Mouse (Mus musculus) testis, postnatal 14 days (tissue): ENCODE results near the gene Ppid.

Experiments used
- DNase-seq: peaks from one replicate; pipeline ENCODE4 v3.0.0; 2021; ENCODE audit warnings: low spot score

Ppid gene

DNA sequence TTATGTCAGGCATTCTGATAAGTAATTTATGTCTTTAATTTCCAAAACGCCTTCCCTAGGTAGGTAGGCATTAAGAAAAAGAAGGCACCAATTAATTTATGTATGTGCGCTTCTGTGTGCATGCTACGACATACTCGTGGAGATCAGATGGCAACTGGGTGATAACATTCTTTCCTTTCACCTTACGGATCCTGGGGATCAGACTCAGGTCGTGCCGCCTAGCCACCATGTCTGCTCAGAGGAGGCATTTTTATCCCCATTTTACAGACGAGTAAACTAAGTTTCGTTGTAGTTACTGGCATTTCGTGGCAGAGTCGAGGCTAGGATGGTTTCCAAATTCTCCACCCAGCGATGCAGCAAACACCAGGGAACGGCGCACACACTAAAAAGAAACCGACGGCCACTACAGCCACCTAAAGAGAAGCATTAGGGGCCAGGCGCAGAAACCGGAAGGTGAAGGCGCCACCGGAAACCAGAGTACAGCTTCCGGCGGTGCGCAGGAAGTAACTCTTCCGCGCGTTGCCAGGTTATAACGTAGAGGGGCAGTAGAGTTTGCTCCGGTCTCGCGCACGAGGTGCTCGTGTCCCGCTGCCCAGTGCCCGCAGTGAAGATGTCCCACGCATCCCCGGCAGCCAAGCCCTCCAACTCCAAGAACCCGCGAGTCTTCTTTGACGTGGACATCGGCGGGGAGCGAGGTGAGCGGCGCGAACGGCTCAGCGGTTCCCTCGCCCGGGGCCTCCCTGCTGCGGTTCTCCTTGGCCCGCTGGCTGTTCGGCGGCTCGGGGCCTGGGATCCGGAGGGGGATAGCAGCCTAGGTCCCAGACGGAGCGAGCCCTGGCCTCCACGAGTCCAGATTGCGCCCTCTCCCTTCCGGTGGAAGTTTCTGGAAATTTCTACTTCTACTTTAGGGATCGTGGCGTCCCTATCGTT, at the start of gene Ppid:
TSS of gene Ppid (plus strand) at position 480 of the 930 bp plus-strand sequence.
- peak; percentile 83 for DNase-seq

DNA sequence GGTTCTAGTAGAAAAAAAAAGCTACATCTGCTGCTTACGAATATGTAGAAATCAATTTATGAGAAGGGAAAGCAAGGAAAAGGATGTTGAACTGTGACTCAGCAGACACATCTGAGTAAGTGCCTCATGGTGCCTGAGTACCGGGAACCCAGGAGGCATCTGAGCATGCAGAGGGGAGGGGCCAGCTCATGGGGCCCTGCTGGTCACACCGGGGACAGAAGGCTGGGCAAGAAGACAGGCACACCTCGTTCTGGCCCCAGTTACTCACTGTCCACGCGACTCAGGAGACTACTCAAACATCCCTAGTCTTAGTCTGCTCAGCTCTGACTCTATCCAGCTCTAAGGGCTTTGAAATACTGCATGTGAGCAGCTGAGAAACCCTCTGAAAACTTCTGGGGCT, 48.6 kb upstream of the Ppid start:
- DNase-seq = no peak

DNA sequence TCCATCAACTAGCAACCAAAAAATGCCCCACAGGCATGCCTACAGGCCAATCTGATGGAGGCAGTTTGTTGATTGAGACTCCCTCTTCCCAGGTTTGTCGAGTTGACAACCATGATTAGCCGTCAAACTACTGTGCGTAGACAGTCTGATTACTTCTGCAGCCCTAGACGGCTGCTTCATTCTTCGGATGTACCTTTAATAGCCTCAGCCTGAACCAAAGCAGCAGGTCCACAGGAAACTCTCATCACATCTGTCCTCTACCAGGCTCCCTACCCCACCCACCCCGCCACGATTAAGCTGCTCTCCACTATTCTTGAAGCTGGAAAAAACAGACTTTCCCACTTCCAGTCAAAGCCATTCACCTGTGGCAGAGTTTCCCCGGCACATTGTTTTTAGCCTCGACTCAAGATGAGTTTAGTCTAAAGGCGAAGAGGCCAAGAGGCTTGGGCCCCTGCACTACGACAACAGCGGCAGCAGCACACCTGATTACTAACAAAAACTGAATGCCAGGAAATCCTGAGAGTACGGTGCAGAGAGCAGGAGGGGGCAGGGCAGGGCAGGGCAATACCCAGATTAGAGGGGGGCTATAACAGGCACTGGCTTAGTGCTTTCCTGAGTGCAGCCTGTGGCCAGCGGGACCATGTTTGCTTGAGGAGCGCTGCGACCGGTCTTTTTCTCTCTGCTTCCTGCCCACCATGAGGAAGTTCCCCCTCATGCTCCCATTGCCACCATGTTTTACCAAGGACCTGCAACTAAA, 42.3 kb upstream of the Ppid start:
- no peak for DNase-seq

DNA sequence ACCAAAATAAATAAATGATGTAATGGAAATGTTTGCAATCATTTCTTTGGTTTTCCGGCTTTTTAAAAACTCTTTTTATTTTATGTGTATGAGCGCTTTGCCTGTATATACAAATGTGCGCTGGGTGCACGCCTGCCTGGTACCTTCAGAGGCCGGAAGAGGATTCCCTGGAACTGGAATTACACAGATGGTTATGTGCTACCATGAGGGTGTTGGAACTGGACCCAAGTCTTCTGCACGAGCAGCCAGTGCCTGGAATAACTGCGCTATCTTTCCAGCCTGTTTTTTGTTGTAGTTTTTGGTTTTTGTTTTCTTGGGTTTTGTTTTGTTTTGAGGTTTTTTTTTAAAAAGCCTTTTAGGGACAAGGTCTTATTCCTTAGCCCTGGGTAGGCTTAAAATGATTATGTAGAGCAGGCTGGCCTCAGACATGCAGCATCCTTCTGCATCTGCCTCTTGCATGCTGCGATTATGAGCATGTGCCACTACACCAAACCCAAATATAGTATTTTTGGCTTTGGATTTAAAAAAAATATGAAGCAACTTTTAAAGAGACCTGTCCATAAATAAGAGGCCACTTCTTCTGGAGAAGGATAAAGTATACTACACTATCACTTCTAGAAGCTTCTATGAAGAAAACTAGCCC, 41.3 kb upstream of the Ppid start:
- no peak for DNase-seq

DNA sequence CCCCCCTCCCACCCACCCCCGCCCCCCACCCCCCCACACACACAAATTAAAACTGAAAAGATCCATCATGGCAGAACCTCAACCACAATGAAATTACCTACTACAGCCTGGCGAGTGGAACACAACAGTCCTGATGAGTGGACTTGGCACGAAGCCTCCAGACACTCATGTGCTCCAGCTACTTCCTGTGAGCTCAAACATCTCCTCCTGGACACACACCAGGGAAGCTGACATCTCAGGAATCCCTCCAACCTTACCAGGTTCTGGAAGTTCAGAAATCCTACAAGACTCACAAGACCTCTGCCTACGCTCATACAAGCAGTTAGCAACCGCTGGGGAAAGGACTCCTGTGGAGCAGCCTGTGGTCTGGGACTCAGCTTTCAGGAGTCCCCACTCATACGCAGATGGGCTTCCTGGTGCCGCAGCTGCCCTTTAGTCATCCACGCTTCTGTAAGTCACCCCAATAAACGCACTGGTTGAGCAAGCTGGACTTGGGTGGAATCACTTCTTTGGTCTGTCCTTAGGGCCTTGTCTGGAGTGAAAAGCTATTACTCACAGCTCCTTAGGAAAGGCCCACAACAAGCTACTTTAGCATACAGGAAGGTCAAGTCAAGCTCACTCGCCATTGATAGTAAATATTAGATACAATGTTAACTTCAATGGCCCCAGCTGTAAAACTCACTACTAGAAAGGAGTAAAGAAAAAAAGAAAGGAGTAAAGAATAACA, 39.2 kb upstream of the Ppid start:
- DNase-seq = no peak

DNA sequence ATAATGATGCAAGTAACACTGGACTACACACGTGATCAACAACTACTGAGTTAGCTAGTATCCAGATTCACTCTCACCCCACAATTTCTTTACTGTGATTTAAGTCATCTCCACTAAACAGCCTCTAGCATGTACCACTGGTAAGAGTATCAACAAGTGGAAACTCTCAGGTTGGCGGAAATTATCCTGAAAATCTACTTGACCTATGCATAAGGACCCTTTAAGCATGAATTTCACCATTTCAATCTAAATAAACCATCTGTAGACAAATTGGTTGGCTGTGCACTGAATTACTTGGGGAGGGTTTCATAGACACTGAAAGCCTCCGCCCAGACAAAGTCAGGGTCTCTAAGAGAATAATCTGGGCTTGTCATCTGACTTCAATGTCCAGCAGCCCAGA, 37.4 kb upstream of the Ppid start:
- DNase-seq = no peak

DNA sequence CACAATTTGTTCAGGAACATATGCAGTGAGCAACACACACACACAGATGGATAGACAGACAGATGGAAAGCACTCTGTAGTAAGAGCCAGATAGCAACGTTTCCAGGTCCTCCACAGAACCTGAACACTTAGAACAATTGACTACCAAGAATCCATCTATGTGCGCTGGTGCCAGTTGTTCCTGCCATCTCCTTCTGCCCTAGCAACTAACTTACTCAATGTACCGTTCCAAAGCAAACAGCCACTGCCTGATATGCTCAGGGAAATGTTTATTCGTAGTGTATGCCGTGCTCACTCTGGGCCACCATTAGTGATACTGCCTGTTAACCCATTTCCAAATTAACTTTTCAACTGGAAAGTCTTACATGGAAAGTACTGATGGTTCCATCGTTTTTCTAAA, 36.1 kb upstream of the Ppid start:
- DNase-seq = no peak

DNA sequence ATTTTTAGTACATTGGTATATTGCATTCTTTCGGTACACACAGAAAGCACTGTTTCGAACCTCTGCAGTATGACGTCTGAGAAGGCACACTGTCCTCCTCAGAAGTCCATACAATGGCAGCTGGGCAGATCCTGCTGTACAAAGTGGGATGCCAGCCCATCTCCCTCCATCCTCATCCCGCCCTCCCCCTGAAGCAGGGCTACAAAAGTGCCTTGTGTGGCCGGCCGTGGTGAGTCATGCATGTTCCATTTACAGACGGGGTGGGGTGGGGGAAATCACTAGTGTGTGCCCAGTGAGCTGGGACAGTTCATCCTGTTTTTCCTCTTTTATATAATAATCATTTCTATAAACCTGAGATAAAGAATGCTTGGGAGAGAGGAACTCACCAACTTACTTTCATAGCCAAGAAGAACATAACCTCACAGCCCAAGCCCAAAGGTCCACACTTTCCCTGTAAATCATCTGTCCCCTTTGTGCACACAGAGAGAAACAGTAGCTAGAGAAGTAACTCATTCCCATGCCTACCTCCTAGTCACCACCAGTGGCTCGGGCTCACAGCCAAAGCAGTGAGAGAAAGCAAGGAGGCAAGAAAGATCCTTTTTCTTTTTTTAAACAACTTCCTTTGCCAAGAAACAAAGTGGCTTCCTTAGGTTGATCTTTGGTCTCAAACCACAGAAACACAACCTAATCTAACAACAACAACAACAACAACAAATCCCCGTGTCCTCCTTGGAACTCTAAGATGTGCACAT, 31.9 kb upstream of the Ppid start:
- DNase-seq = no peak

DNA sequence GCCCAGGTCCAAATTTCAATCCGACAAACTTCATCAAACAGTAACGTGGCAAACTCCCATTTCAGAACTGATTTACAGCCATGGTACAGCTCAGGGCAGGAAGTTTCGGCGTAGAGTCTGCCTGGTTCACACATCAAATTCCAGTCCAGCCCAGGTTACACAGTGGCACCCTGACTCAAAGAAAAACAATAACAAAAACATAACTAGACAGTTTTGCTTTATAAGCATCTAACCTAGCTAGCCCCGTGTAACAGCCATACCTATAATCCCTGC, 31.4 kb upstream of the Ppid start:
- DNase-seq = no peak

DNA sequence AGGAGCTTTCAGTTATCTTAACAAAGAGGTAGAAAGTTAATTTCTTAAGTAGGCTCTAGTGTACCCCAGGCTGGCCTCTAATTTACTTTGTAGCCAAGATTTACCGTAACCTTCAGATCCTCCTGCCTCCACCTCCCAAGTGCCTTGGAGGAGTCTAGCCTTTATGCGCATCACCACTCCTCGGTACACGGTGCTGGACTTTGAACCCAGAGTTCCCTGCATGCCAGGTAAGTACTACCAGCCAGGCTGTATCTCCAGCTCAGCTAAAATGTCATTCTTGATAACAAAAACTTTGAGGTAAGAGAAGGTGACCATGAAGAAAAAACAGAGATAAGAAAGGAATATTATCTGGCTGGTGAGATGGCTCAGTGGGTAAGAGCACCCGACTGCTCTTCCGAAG, 30.6 kb upstream of the Ppid start:
- no peak for DNase-seq

DNA sequence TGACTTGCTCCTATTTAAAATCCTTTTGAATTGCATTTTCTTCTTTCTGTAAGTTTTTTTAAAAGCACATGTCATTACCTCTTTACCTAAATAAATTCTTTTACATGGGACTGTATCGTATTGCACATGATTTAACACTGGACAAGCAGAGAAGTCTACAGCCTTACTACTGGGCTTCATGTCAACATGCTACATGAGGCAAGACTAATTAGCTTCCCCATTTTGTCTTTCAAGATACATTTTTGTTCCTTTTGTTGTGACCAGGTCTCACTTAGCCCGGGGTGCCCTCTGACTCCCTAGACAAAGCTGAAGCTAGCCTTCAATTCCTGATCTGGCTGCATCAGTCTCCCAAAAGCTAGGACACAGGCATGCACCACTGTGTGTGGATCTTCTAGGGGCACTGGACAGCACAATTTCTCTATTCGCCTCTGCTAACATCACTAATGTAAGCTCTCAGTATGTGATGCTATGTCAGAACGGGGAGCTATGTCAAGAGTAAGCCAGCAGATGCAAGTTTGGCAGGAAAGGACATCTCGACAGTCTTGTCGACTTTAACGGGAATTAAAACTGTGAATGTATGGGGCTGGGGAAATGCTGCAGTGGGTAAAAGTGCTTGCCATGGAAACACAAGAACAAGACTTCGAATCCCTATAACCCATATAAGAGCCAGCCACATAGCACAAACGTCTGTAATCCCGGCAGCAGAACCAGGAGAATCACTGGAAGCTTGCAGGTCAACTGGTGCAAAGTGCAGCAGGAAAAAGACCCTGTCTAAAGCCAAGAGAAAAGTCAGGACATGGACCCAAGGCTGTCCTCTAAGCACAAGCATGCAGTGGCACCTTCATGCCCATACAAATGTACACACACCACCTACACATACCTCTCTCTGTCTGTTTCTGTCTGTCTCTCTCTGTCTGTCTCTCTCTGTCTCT, 29.1 kb upstream of the Ppid start:
- no peak for DNase-seq

DNA sequence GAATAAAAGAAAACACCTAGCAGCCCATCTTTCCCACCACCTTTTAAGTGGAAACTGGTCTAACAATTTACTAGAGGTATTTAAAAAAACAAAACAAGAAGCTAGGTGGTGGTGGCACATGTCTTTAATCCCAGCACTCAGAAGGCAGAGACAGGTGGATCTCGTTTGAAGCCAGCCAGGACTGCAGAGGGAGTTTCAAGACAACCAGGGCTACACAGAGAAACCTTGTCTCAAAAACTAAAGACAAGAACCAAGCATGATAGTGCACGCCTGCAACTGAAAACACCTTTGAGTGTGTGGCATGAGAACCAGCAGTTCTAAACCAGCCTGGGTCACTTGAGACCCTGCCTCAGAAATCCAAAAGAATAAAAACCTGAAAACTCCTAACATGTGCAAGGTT, 27.6 kb upstream of the Ppid start:
- no peak for DNase-seq

DNA sequence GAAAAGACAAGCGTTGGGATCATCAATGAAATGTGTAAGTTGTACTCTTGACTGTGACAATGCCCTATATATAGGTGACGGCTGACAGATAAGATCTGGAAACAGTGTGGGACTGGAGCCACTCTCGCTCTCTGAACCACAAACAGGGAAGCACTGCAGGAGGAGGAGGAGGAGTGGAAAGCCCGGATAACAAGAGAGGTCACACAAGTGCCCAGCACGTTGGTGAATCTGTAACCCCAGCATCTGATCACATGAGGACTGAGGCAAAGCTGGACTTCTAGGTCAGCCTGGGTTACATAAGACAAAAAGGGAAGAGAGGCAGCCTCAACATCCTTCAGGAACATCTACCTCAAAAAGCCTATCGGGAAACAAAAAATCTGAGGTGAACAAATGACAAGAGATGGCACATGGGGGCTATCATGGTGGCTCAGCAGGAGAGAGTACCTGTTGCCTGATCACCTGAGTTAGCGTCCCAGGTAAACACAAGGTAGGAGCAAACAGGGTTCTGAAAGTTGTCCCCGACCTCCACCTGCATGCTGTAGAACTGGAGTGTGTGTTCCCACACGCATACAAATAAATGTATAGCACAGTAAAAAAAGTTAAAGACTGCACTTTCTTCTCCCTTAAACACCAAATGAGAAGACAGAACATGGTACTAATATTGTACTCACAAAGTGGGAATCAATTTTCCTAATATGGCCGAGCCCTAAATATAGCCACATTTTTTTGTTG, 26.1 kb upstream of the Ppid start:
- no peak for DNase-seq

DNA sequence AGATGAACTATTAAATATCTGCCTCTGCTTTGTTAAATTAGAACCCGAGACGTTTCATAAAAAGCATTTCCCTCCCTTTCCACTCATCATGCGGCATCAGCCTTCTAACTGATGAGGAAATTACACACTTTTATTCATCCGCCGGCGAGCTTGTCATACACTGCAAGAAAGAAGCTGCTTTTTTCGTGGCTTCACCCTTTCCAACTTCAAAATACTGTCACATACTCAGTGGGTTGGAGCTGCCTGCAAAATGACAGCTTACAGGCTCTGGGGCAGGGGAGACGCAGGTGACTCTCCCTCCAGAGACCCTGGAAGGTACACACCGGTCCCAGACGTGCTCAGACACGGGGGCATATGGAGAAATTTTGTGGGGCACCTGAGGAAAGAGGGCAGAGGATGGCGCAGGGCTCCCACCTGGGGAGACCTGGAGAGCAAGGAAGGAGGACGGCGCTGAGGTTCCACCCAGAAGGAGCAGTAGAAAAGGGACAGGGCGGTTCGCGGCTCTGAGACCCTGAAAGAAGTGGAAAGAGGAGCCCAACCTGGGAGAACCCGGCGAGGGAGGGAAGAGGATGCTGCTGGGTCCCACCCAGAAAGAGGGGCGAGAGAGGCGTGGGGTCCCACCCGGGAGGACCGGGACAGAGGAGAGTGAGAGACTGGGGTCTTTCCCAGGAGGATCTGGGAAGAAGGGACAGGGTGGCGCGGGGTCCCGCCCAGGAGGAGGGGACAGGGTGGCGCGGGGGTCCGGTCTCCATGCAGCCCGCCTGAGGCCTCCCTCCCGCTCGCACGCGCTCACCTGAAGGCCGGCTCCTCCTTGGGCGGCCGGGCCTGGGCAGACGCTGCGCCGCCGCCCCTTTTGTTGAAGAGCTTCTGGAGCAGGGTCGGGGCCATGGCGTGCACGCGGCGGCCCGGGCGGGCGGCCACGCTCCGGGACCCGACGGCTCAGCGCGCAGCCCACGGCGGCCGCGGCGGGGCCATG, 24.1 kb upstream of the Ppid start:
- DNase-seq = peak; percentile 65

DNA sequence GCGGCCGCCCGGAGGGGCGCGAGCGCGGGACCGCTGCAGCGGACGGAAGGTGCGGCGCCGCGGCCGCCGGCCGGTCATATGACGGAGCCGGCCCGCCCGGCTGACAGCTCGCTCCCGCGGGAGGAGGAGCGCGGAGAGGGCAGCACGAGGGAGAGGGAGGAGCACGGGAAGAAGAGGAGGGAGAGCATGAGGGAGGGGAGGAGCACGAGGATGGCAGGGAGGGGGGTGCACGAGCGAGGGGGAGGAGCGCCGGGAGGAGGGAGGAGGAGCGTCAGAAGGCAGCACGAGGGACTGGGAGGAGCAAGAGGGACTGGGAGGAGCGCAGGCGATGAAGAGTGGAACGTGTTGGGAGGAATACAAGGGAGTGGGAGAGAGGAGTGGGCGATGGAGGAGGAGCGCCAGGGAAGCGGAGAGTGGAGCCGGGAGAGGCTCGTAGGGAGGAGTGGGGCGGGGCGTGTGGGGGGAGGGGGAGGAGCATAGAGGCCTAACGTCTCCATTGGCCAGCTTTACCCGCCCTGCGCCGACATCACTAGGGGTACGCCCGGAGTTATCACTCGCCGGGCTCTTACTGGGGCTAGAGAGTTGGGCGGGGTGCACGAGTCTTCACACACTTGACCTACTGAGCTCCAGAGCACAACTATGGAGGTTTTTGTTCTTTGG, 23.3 kb upstream of the Ppid start, which contains the start of gene Fnip2:
TSS of gene Fnip2 (minus strand) at position 94 of the 660 bp plus-strand sequence.
- DNase-seq = peak; percentile 91

DNA sequence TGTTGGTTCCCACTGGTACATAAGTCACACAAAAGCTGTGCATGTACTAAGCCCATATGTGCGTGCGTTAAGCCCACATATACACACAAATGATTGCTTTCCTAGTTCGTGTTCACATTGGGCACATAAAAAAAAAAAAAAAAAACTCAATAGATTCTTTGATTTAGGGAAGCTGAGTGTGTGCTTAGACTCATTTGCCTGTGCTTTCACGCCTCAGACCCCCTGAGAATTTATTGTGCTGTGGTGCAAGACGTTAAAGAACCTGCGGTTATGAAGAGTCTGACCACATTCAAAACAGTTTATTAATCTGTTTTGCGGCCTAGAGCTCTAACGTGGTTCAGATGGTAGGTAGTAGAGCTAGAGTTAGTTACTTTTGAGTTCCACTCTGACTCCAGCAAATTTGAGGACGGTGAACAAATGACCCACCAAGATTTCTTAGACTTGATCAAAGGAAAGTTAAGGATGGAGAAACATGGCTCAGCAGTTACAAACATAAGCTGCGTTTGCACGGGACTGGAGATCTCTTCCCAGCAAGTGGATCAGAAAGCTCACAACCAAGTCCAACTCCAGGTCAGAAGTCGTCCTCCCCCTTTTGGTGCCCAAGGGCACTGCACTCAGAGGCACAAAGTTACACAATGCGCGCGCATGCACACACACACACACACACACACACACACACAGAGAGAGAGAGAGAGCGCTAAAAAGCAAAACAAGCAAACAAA, 22.4 kb upstream of the Ppid start:
- DNase-seq = no peak

DNA sequence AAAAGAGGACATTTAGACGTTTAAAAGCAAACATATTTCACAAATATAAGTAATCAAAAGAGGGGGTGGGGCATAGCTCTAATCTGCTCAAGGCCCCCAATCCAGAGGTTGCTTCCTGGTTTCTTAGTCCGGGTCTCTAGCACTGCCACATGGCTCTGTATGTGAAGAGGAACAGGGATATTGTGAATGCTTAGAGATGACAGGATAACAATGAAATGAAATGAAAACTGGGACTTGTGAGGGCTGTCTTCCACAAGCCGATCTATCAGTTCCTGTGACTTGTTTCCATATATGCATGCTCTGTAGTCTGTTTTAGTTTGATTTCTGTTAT, 21.8 kb upstream of the Ppid start:
- no peak for DNase-seq
